Mouse (Mus musculus): ENCODE measurements around the gene Cysrt1.

Cysrt1 gene

DNA sequence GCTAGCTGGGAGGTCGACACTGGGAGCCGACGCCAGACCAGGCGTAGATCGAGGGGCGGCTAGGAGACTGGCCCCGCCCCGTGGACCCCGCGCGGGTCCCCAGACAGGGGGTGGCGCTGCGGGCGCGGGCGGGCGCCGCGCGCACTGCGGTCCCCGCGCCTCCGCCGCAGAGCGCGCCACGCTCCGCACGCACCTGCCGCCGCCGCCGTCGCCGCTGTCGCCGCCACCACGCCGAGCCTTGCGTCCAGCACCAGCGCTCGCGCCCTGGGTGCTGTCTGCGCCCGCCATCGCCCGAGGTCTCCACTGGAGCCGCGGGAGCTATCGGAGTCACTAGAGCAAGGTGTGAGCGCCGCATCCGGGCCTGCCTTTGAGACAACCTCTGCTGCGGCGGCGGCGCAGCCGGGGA is at the start of gene Cysrt1, which contains the start of gene Rnf208:
TSS of gene Cysrt1 (minus strand) at position 352 of the 406 bp plus-strand sequence.
TSS of gene Rnf208 (plus strand) at position 155 of the 406 bp plus-strand sequence.
- peak; percentile 43 for DNase-seq

DNA sequence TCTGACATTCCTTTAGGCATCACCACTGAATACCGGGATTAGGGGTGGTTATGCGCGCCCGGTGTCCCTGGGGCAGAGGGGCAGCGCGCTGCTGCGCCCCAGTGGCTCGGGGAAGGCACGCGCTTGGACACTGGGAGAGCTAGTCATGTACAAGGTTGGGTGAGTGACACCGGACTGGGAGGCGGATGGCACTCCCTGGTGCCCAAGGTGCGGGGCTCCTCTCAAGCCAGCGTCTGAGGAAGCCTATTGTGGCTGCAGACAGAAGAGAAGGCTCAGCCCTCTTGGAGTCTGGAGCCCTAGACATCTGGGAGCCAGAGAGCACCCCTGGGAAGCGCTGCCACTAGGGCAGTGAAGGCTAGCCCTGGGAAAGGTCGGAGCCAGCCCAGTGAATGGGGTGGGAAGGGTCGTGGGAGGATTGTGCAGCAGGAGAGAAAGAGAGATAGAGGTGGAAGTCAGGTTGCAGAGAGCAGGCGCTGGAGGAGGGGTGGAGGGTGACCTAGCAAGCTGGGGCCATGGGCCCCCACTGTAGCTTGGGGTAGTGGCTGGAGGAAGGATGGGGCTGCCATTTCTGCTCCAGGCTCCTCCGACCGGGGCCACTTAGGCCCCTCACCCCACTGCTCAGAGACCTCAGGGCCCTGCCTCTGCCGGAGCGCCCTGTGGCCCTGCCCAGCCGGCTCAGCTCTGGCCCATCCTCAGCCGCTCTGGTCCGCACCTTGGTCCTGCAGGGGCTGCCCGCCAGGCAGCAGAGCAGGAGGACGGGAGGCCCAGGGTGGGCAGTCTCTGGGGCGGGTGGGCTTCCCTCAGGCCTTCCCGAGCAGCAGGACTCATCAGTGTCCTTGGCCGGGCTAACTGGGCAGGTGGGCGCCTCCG is 49.2 kb upstream of the Cysrt1 start:
- peak; percentile 36 for DNase-seq

GRCm38 (mm10) chr2:25290816-25291130 is 48.5 kb upstream of the Cysrt1 start:
- peak; percentile 43 for DNase-seq

DNA sequence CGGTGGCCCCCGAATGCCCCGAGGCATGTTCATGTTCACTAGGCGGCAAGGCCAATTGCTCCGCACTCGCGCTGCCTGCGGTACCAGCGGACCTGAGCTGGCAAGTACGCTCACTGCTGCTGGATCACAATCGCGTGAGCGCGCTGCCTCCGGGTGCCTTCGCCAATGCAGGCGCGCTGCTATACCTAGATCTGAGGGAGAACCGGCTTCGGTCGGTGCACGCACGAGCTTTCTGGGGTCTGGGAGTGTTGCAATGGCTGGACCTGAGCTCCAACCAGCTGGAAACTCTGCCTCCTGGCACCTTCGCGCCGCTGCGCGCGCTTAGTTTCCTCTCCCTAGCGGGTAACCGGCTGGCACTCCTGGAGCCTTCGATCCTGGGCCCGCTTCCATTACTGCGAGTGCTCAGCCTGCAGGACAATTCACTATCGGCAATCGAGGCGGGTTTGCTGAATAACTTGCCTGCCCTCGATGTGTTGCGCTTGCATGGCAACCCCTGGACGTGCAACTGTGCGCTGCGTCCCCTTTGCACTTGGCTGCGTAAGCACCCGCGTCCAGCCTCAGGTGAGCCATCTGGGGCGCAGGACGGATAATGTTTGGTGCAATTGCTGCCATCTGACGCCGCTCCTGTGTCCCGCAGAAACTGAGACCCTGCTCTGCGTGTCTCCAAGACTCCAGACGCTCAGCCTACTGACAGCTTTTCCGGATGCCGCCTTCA is 48.0 kb upstream of the Cysrt1 start:
- DNase-seq: peak; percentile 46

DNA sequence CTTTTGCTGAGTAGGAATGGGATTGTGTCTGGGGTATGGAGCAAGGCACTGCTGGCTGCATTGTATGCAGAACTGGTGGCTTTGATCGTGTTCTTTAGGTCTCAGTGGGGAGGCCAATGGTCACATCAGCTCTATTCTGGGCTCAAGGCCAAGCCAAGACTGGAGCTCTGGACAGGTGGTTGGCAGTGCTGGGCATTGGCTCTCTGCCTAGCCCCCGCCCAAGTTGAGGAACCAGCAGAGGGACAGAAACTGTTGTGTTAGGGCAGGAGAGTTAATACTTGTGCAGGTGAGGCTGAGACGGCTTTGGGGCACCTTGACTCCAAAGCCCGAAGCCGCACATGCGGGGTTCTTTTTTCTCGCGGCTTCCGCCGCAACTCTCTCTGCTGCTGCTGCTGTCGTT is 47.4 kb upstream of the Cysrt1 start, which contains the start of gene Lrrc26:
TSS of gene Lrrc26 (plus strand) at position 265 of the 400 bp plus-strand sequence.
- peak; percentile 81 for DNase-seq

DNA sequence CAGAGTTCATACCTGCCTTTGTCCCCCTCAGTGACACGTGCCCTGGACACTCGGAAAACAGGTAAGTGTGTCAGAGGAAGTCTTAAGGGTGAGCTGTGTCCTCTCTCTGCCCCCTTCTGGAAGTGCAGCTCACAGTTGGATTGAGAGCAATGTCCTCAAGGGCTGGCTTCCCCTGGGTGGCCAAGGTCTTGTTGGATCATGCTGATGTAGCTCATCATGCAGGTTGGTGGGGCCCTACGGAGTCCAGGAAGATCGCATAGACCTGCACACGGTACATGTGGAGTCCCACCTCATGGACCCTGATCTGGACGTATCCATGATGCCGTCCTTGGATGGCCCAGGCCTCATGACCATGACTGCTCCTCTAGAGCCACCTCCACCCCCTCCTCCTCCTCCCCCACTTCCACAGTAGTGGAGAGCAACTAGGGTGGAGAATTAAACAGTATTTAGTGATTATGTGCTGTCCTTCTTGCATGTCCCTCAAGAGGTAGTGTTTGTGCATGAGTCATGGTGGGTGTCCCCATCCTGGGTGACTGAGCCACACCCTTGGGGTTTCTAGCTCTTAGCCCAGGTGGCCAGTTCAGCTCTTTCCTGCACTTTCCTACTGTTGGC is 46.6 kb upstream of the Cysrt1 start:
- DNase-seq: no peak

DNA sequence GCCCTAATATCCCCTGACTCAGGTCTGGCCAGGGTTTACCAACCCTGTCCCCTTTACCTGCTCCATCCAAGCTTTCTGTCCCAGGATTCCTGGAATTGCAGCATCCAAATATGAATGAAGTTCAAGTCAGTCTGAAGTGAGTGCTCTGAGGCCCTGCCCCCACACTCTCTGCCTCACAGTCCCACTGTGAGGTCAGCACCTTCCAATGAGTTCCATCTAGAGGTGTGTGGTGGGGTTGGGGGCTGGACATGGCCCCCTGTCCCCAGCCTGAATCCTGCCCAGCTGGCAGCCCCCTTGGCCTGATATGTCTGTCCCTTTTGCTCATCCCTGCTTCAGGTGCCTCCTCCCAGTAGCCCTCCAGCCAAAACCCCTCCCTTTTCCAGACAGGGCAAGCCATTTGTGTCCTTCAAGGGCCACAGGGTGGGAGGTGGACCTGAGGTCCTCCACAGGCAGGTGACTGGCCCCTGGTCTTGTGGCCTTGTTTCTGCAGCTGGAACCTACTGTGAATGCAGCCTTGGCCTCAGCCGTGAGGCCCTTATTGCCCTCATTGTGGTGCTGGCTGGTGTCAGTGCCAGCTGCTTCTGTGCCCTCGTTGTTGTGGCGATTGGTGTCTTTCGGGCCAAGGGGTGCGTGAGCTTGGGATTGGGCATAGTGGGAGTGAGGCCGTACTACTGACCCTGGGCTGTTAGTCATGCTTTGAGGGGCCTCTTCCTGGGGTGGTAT is 45.8 kb upstream of the Cysrt1 start, which contains the start of gene Tmem210:
TSS of gene Tmem210 (plus strand) at position 219 of the 723 bp plus-strand sequence.
- DNase-seq: no peak

GRCm38 (mm10) chr2:25286837-25287636 is 44.8 kb upstream of the Cysrt1 start:
- peak; percentile 53 for DNase-seq

- no peak for DNase-seq
Observed at GRCm38 (mm10) chr2:25286314-25286713, 44.1 kb upstream of the Cysrt1 start.

DNA sequence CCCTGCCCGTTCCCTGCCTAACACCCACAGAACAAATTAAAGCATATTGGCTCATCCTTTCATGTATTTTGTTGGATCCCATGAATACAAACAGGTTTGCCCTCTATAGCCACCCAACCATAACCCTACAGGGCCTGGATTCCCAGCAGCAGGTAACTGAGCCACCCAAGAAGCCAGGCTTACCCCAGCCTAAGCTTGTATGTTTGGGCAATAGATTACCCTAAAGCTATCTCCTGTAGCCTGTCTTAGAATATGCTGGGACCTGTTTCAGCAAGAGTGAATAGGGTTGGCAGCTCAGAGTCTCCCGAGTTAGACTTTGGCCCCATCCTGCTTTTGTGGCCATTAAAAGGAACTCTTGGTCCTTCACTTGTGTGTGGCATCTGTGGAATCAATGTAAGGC is 43.3 kb upstream of the Cysrt1 start:
- no peak for DNase-seq

GRCm38 (mm10) chr2:25278928-25279882 is 37.0 kb upstream of the Cysrt1 start:
- DNase-seq: peak; percentile 91

GRCm38 (mm10) chr2:25273010-25273409 is 30.8 kb upstream of the Cysrt1 start:
- DNase-seq: no peak

- no peak for DNase-seq
Observed at GRCm38 (mm10) chr2:25272515-25272914, 30.3 kb upstream of the Cysrt1 start.

DNA sequence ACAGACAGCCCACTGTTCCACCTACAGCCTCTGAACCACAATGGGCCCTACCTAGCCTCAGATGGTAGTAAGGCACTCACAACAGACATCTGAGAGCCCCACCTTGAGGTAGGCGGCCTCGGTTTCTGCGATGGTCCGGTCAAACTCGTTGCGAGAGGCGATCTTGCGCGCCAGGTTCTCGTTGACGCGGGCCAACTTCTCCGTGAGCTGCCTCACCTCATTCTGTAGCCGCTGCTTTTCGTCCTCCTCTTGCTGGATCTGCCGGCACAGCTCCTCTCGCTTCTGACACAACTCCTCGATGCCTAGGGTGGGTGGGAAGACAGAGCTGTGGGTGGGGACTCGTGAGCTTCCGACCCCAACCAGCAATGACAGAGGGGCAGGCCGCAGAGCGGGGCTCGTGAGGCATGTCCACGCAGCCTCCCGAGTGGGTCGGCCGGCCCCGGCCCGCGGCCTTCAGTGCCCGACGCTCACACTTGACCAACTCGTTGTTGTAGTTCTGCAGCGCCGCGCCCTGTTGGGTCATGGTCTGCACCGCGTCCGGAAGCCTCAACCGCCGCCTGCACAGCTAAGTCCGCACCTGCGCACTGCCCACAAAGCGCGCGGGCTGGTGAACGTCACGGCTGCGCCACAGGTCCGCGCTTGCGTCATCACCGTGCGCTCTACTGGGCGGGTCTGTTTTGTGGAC is 29.7 kb upstream of the Cysrt1 start, which contains the start of the genes Ssna1 and Anapc2:
TSS of gene Ssna1 (minus strand) at position 612 of the 685 bp plus-strand sequence.
TSS of gene Anapc2 (plus strand) at position 652 of the 685 bp plus-strand sequence.
- DNase-seq: peak; percentile 99

DNA sequence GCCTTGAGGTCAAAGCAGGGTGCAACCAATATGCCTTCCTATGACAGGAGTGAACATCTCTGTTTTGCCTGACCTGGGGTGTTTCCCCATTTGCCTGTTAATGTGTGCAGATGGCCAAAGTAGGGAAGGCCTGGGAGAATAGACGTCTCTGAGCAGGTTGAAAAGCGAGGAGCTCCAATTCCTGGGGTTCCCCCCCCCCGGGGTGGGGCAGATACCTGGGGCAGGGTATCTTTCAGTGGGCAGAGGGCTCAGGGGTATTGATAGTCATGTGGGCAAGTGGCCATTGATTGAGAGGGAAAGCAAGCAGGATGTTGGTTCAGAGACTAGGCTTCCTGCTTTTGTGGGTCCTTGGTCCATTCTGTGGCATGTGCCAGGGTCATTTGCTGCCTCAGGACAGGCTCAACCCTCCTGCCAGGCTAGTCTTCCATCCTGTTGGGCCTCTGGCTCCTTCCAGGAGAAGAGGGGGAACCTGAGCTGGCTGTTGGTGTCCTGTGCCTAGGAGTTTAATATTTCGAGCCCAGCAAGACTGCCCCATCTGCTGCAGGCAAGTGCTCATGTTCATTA is 25.6 kb upstream of the Cysrt1 start:
- DNase-seq: no peak

GRCm38 (mm10) chr2:25267241-25267640 is 25.0 kb upstream of the Cysrt1 start:
- no peak for DNase-seq

- DNase-seq: peak; percentile 75
Observed at GRCm38 (mm10) chr2:25266720-25267119, 24.5 kb upstream of the Cysrt1 start.

- DNase-seq: peak; percentile 49
Observed at GRCm38 (mm10) chr2:25265897-25266656, 23.8 kb upstream of the Cysrt1 start.

- peak; percentile 72 for DNase-seq
Observed at GRCm38 (mm10) chr2:25264851-25265250, 22.6 kb upstream of the Cysrt1 start.

All from kidney, postnatal 10 days (tissue).